Mouse (Mus musculus) bone marrow, adult 2 months (tissue): ENCODE data around the gene Maml2.

ENCODE experiments used
- CTCF ChIP-seq: fragments of 200-500 bp; IDR thresholded peaks from 2 replicates; pipeline ENCODE4 v1.5.1; 2011; ENCODE audit warnings: low read length, control low read depth; ENCODE audit not compliant: control insufficient read depth, insufficient read depth
- POLR2A ChIP-seq: fragments of 200-500 bp; IDR thresholded peaks from 2 replicates; pipeline ENCODE4 v1.6.1; 2011; ENCODE audit warnings: low read depth, mild to moderate bottlenecking, control low read depth, low read length, borderline replicate concordance; ENCODE audit not compliant: control insufficient read depth

DNA sequence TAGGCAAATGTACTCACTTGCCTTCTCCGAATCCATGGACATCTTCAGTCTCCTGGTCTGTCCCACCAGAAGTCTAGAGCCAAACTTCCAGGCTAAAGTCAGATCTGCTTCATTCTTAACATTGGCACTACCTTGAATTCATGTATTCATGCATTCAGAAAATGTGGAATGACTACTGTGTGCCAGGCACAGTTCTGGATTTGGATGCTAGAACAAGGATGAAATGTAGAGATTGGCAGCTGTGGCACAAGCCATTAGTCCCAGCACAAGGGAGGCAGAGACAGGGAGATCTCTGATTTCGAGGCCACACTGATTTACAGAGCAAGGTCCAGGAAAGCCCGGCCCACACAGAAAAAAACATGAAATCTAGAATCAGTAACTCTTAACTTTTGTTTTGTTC, 327.5 kb downstream of the Maml2 start:
- TF ChIP-seq CTCF (no peak), POLR2A (no peak)
